Mouse (Mus musculus): ENCODE measurements at regions not wholly inside any gene's neighbourhood (a gene's known extent, or its start where the extent isn't known, plus 50 kb on each side); places are given as distances from the start of the nearest gene placed in this dataset.

- peak; percentile 5 for DNase-seq (ENCODE audit: low spot score)
These were observed 375.2 kb downstream of the Shisa9 start for GRCm38 (mm10) chr16:12359116-12359515.

GRCm38 (mm10) chr16:12389545-12389944, 405.6 kb downstream of the Shisa9 start:
- no peak for DNase-seq (ENCODE audit: low spot score)

GRCm38 (mm10) chr16:12435697-12436221, 451.8 kb downstream of the Shisa9 start:
- DNase-seq (ENCODE audit: low spot score) = no peak

GRCm38 (mm10) chr16:12438622-12439021, 454.7 kb downstream of the Shisa9 start:
- DNase-seq (ENCODE audit: low spot score) = no peak

GRCm38 (mm10) chr16:12454791-12455190, 470.9 kb downstream of the Shisa9 start:
- no peak for DNase-seq (ENCODE audit: low spot score)

Measured in yolk sac, embryonic 10.5 days (tissue).